Mouse (Mus musculus) CD4-positive, CD25-positive, alpha-beta regulatory T cell, adult 9 weeks (primary cell): ENCODE measurements around the gene Olfr1126. TPM values are rescaled to one million over a fixed set of nuclear protein-coding genes. Genes with fewer than 3 reads are reported as not detected.

Experiments used
- polyA plus RNA-seq: library from polyadenylated mRNA; unstranded; fragments of 100-300 nt; shearing (Covaris generic); gene quantifications from one replicate; pipeline ENCODE4 v1.2.1, GENCODE M21; 2017

Olfr1126 gene
- polyA plus RNA-seq: not detected

GRCm38 (mm10) chr2:87453662-87454061, at the start of gene Olfr1126:
Olfr1126 (plus strand) TSS chr2:87453962.

GRCm38 (mm10) chr2:87416335-87416734, 37.4 kb upstream of the Olfr1126 start, which contains the start of gene Olfr1123:
Olfr1123 (plus strand) TSS chr2:87416635.

GRCm38 (mm10) chr2:87429975-87430374, 23.8 kb upstream of the Olfr1126 start, which contains the start of gene Olfr1124:
Olfr1124 (plus strand) TSS chr2:87430275.

GRCm38 (mm10) chr2:87496993-87497392, 43.2 kb downstream of the Olfr1126 start, which contains the start of gene Pramel7:
Pramel7 (minus strand) TSS chr2:87497093.

GRCm38 (mm10) chr2:87506265-87506664, 52.5 kb downstream of the Olfr1126 start, which contains the start of gene Pramel6:
Pramel6 (plus strand) TSS chr2:87506565.

Other genes with a start within 250 kb of the Olfr1126 start
- not detected for gene Olfr1113, start 245.0 kb upstream of the Olfr1126 start, polyA plus RNA-seq
- not detected for gene Olfr1115, start 205.9 kb upstream of the Olfr1126 start, polyA plus RNA-seq
- gene Olfr1116, start 186.4 kb upstream of the Olfr1126 start, polyA plus RNA-seq: not detected
- not detected for gene Olfr1118, start 146.4 kb upstream of the Olfr1126 start, polyA plus RNA-seq
- gene Olfr1120, start 99.1 kb upstream of the Olfr1126 start, polyA plus RNA-seq: not detected
- gene Olfr1121, start 84.1 kb upstream of the Olfr1126 start, polyA plus RNA-seq: not detected
- not detected for gene Olfr1122, start 68.1 kb upstream of the Olfr1126 start, polyA plus RNA-seq
- not detected for gene Olfr1123, start 37.3 kb upstream of the Olfr1126 start, polyA plus RNA-seq
- not detected for gene Olfr1124, start 23.7 kb upstream of the Olfr1126 start, polyA plus RNA-seq
- gene Pramel7, start 43.1 kb downstream of the Olfr1126 start, polyA plus RNA-seq: not detected
- not detected for gene Pramel6, start 52.6 kb downstream of the Olfr1126 start, polyA plus RNA-seq
- gene Olfr153, start 77.8 kb downstream of the Olfr1126 start, polyA plus RNA-seq: not detected
- gene Olfr1128, start 91.6 kb downstream of the Olfr1126 start, polyA plus RNA-seq: not detected
- gene Olfr1129, start 119.9 kb downstream of the Olfr1126 start, polyA plus RNA-seq: not detected
- not detected for gene Olfr1130, start 152.2 kb downstream of the Olfr1126 start, polyA plus RNA-seq
- gene Olfr1131, start 173.1 kb downstream of the Olfr1126 start, polyA plus RNA-seq: not detected
- gene Olfr1132, start 183.6 kb downstream of the Olfr1126 start, polyA plus RNA-seq: not detected
- gene Olfr1133, start 193.4 kb downstream of the Olfr1126 start, polyA plus RNA-seq: not detected
- gene Olfr1134, start 204.5 kb downstream of the Olfr1126 start, polyA plus RNA-seq: not detected
- gene Olfr1135, start 219.7 kb downstream of the Olfr1126 start, polyA plus RNA-seq: not detected
- not detected for gene Olfr1136, start 240.0 kb downstream of the Olfr1126 start, polyA plus RNA-seq